Mouse (Mus musculus): ENCODE measurements around the gene Cdhr5. TPM values are rescaled to one million over a fixed set of nuclear protein-coding genes. Genes with fewer than 3 reads are reported as not detected.

The Cdhr5 gene
- polyA plus RNA-seq, 1 experiment = 0.07 TPM

DNA sequence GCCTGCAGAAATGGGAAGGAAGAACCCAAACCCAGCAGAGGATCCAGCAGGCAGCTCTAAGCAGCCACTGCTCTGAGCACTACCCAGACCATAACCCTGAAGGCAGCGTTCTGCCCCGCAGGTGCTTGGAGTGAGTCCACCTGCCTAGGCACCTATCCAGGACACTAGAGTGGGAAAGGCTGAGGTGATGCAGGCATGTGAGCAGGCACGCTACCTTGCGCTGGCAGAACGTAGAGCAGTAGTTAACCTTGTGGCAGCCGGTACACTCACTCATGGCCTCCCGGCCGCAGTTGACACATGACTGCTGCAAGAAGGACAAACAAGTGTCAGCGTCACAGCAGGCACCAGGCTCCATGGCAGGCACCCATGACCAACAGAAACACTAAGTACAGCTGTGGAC lies 24.8 kb upstream of the Cdhr5 start:
- Histone ChIP-seq H3K27me3 (ENCODE audit: control insufficient read depth, insufficient read depth, insufficient read length) (no peaks in the 10 kb centered on the region), H3K4me3 (no peak overlapping the region), H3K4me2 (ENCODE audit: low read depth) (no peak overlapping the region), H3K79me2 (ENCODE audit: control insufficient read depth, insufficient read depth) (no peaks in the 10 kb centered on the region), H3K36me3 (ENCODE audit: control insufficient read depth, insufficient read depth) (peaks cover 3% of the 10 kb centered on the region), H3ac (ENCODE audit: control insufficient read depth, insufficient read length) (no peak overlapping the region)
- TF ChIP-seq CEBPB (IDR thresholded peaks at IDR 0.05; ENCODE audit: insufficient read depth, poor library complexity, severe bottlenecking) = no peak
- no peak for TF ChIP-seq MYOD1 (IDR thresholded peaks at IDR 0.05; ENCODE audit: control insufficient read depth in 1 of 3, insufficient read length in 2 of 3, low read depth in 2 of 3)
- TF ChIP-seq REST (IDR thresholded peaks at IDR 0.05; ENCODE audit: insufficient read depth, insufficient read length) = no peak
- no peak for TF ChIP-seq POLR2A (IDR thresholded peaks at IDR 0.05; ENCODE audit: insufficient read length, low read depth)
- no peak for TF ChIP-seq TCF12 (IDR thresholded peaks at IDR 0.05; ENCODE audit: insufficient read depth, poor library complexity, severe bottlenecking)
- TF ChIP-seq E2F4 (IDR thresholded peaks at IDR 0.05; ENCODE audit: insufficient read depth) = no peak
- no peak for TF ChIP-seq USF1 (IDR thresholded peaks at IDR 0.05; ENCODE audit: low read depth)
- no peak for TF ChIP-seq SRF (IDR thresholded peaks at IDR 0.05; ENCODE audit: control insufficient read depth, insufficient read length, low read depth)
- no peak for TF ChIP-seq MYOG (IDR thresholded peaks at IDR 0.05; ENCODE audit: control insufficient read depth in 1 of 3, insufficient read depth in 1 of 3, insufficient read length in 2 of 3, low read depth in 2 of 3)
- TF ChIP-seq POLR2AphosphoS2 (IDR thresholded peaks at IDR 0.05; ENCODE audit: insufficient read length, low read depth) = no peak
- no peak for TF ChIP-seq MAX (IDR thresholded peaks at IDR 0.05; ENCODE audit: low read depth)
- no peak for TF ChIP-seq TCF3 (IDR thresholded peaks at IDR 0.05; ENCODE audit: insufficient read length, low read depth)

DNA sequence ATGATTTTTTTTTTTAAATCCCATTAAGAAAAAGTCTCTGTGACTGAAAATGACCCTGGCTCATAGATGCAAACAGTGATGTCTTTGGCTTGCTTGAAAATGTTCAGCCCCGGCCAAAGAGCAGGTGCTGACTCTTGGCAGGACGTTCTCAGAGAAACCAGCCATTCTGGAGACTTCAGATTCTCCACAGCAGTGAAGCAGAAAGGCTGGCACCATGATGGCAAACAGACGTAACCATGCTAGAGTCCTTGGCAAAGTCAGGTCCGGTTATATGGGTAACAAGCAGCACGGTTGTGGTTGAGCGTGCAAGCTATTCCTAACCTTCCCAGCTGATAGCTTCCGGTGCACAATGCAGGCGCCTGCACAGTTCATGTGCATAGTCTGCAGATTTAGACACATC lies 22.6 kb upstream of the Cdhr5 start:
- H3K27me3 ChIP-seq (ENCODE audit: control insufficient read depth, insufficient read depth, insufficient read length) = peaks cover 6% of the 10 kb centered on the region
- no peak overlapping the region for H3ac ChIP-seq (ENCODE audit: control insufficient read depth, insufficient read length)
- H3K4me3 ChIP-seq = no peak overlapping the region
- TF ChIP-seq TCF12 (IDR thresholded peaks at IDR 0.05; ENCODE audit: insufficient read depth, poor library complexity, severe bottlenecking) (no peak), TCF3 (IDR thresholded peaks at IDR 0.05; ENCODE audit: insufficient read length, low read depth) (no peak), SRF (IDR thresholded peaks at IDR 0.05; ENCODE audit: control insufficient read depth, insufficient read length, low read depth) (no peak), USF1 (IDR thresholded peaks at IDR 0.05; ENCODE audit: low read depth) (no peak), MAX (IDR thresholded peaks at IDR 0.05; ENCODE audit: low read depth) (no peak), CEBPB (IDR thresholded peaks at IDR 0.05; ENCODE audit: insufficient read depth, poor library complexity, severe bottlenecking) (no peak), MYOG (IDR thresholded peaks at IDR 0.05; ENCODE audit: control insufficient read depth in 1 of 3, insufficient read depth in 1 of 3, insufficient read length in 2 of 3, low read depth in 2 of 3) (no peak), POLR2A (IDR thresholded peaks at IDR 0.05; ENCODE audit: insufficient read length, low read depth) (no peak), REST (IDR thresholded peaks at IDR 0.05; ENCODE audit: insufficient read depth, insufficient read length) (no peak), POLR2AphosphoS2 (IDR thresholded peaks at IDR 0.05; ENCODE audit: insufficient read length, low read depth) (no peak), E2F4 (IDR thresholded peaks at IDR 0.05; ENCODE audit: insufficient read depth) (no peak), MYOD1 (IDR thresholded peaks at IDR 0.05; ENCODE audit: control insufficient read depth in 1 of 3, insufficient read length in 2 of 3, low read depth in 2 of 3) (no peak)
- H3K79me2 ChIP-seq (ENCODE audit: control insufficient read depth, insufficient read depth) = no peaks in the 10 kb centered on the region
- no peak overlapping the region for H3K4me2 ChIP-seq (ENCODE audit: low read depth)
- peaks cover 3% of the 10 kb centered on the region for H3K36me3 ChIP-seq (ENCODE audit: control insufficient read depth, insufficient read depth)

DNA sequence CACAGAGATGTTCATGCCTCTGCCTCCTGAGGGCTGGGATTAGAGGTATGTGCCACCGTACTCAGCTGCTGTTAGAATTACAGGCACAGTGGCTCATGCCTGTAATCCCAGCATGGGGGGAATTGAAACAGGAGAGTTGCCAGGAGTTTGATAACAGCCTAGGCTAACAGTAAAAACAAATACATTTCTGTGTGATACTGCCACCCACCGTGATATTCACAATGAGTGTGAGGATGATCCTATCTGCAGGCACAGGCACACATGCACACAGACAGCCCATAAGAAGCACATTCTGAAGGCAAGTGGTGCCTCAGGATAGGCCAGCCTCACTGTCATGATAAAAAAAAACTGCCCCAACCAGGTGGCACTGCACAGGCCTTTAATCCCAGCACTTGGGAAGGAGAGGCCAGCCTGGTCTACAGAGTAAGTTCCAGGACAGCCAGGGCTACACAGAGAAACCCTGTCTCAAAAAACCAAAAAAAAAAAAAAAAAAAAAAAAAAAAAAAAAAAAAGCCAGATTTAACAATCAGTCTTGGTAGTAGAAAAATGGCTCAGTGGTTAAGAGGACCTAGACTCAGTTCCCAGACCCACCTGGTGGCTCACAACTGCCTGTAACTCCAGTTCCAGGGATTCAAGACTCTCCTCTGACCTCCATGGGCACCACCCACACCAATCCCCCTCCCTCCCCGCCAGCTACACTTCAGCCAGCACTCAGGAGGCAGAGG lies 21.5 kb upstream of the Cdhr5 start:
- TF ChIP-seq SRF (IDR thresholded peaks at IDR 0.05; ENCODE audit: control insufficient read depth, insufficient read length, low read depth) (no peak), E2F4 (IDR thresholded peaks at IDR 0.05; ENCODE audit: insufficient read depth) (no peak), TCF3 (IDR thresholded peaks at IDR 0.05; ENCODE audit: insufficient read length, low read depth) (no peak), MAX (IDR thresholded peaks at IDR 0.05; ENCODE audit: low read depth) (no peak), POLR2A (IDR thresholded peaks at IDR 0.05; ENCODE audit: insufficient read length, low read depth) (no peak)
- Histone ChIP-seq H3K36me3 (ENCODE audit: control insufficient read depth, insufficient read depth) (peaks cover 3% of the 10 kb centered on the region), H3K79me2 (ENCODE audit: control insufficient read depth, insufficient read depth) (no peaks in the 10 kb centered on the region), H3K4me2 (ENCODE audit: low read depth) (no peak overlapping the region), H3ac (ENCODE audit: control insufficient read depth, insufficient read length) (no peak overlapping the region), H3K4me3 (no peak overlapping the region), H3K27me3 (ENCODE audit: control insufficient read depth, insufficient read depth, insufficient read length) (peaks cover 16% of the 10 kb centered on the region)

DNA sequence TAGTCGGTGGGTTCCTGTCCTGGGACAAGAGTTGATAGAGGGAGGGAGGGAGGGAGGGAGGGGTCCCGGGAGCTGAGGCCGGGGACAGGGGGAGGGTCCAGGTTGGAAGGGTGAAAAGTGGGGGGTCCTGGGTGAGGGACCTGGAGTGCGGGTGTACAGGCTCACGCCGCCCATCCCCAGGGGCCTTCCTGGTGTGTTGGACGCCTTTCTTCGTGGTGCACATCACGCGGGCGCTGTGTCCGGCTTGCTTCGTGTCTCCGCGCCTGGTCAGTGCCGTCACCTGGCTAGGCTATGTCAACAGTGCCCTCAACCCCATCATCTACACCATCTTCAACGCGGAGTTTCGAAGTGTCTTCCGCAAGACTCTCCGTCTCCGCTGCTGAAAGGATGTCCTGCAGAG lies 17.9 kb upstream of the Cdhr5 start:
- H3K4me3 ChIP-seq = no peak overlapping the region
- H3K36me3 ChIP-seq (ENCODE audit: control insufficient read depth, insufficient read depth) = no peaks in the 10 kb centered on the region
- peaks cover 23% of the 10 kb centered on the region for H3K27me3 ChIP-seq (ENCODE audit: control insufficient read depth, insufficient read depth, insufficient read length)
- no peak overlapping the region for H3ac ChIP-seq (ENCODE audit: control insufficient read depth, insufficient read length)
- TF ChIP-seq POLR2A (IDR thresholded peaks at IDR 0.05; ENCODE audit: insufficient read length, low read depth) = no peak
- no peak for TF ChIP-seq REST (IDR thresholded peaks at IDR 0.05; ENCODE audit: insufficient read depth, insufficient read length)
- TF ChIP-seq MAX (IDR thresholded peaks at IDR 0.05; ENCODE audit: low read depth) = no peak
- TF ChIP-seq E2F4 (IDR thresholded peaks at IDR 0.05; ENCODE audit: insufficient read depth) = no peak
- TF ChIP-seq CEBPB (IDR thresholded peaks at IDR 0.05; ENCODE audit: insufficient read depth, poor library complexity, severe bottlenecking) = no peak
- TF ChIP-seq TCF12 (IDR thresholded peaks at IDR 0.05; ENCODE audit: insufficient read depth, poor library complexity, severe bottlenecking) = no peak
- no peak for TF ChIP-seq POLR2AphosphoS2 (IDR thresholded peaks at IDR 0.05; ENCODE audit: insufficient read length, low read depth)
- no peak for TF ChIP-seq USF1 (IDR thresholded peaks at IDR 0.05; ENCODE audit: low read depth)
- no peak for TF ChIP-seq SRF (IDR thresholded peaks at IDR 0.05; ENCODE audit: control insufficient read depth, insufficient read length, low read depth)
- TF ChIP-seq MYOD1 (IDR thresholded peaks at IDR 0.05; ENCODE audit: control insufficient read depth in 1 of 3, insufficient read length in 2 of 3, low read depth in 2 of 3) = no peak
- TF ChIP-seq TCF3 (IDR thresholded peaks at IDR 0.05; ENCODE audit: insufficient read length, low read depth) = no peak
- TF ChIP-seq MYOG (IDR thresholded peaks at IDR 0.05; ENCODE audit: control insufficient read depth in 1 of 3, insufficient read depth in 1 of 3, insufficient read length in 2 of 3, low read depth in 2 of 3) = no peak
- H3K79me2 ChIP-seq (ENCODE audit: control insufficient read depth, insufficient read depth) = no peaks in the 10 kb centered on the region
- H3K4me2 ChIP-seq (ENCODE audit: low read depth) = no peak overlapping the region

Measured in myocyte (in vitro differentiated cells).